Mouse (Mus musculus) central nervous system, embryonic 14 days (tissue): Measurements from ENCODE around the gene Timp4. TPM values are rescaled to one million over a fixed set of nuclear protein-coding genes. Genes with fewer than 3 reads are reported as not detected.

Experiments used
- polyA plus RNA-seq: library from polyadenylated mRNA; depleted of rRNA; stranded (reverse); fragments of >200 nt; gene quantifications from 2 replicates; pipeline ENCODE4 v1.2.3, GENCODE M21; 2012; rRNA removed

Timp4 gene
- 2.7 and 3.5 TPM in 2 replicates for polyA plus RNA-seq

GRCm38 (mm10) chr6:115252099-115252873, at the start of gene Timp4:
Gene Timp4, minus strand, starts transcription at chr6:115252205.

GRCm38 (mm10) chr6:115227043-115227442, 25.0 kb downstream of the Timp4 start, which contains the start of gene Gm17482:
Gene Gm17482, plus strand, starts transcription at chr6:115227343.

Other genes with a start within 250 kb of the Timp4 start
- 46.7 and 50.3 TPM in 2 replicates for gene Tamm41, start 214.3 kb downstream of the Timp4 start, polyA plus RNA-seq
- 38.5 and 42.4 TPM in 2 replicates for gene Syn2, start 117.3 kb downstream of the Timp4 start, polyA plus RNA-seq
- not detected in 2 replicates for gene Gm17482, start 24.9 kb downstream of the Timp4 start, polyA plus RNA-seq
- gene Pparg, start 108.7 kb upstream of the Timp4 start, polyA plus RNA-seq, result 0.32 and 0.81 TPM in 2 replicates